Mouse (Mus musculus) retina, postnatal 7 days (tissue): ENCODE measurements at regions not wholly inside any gene's neighbourhood (a gene's known extent, or its start where the extent isn't known, plus 50 kb on each side); places are given as distances from the start of the nearest gene placed in this dataset.
A peak's percentile ranks its signal among the peaks of the same experiment; 100 is the strongest.

Source experiments
- DNase-seq: peaks from one replicate; pipeline ENCODE4 v3.0.0-alpha.2; 2012; ENCODE audit warnings: low read depth, low spot score

GRCm38 (mm10) chr3:34232329-34233250, 151.5 kb upstream of the Dnajc19 start:
- no peak for DNase-seq

DNA sequence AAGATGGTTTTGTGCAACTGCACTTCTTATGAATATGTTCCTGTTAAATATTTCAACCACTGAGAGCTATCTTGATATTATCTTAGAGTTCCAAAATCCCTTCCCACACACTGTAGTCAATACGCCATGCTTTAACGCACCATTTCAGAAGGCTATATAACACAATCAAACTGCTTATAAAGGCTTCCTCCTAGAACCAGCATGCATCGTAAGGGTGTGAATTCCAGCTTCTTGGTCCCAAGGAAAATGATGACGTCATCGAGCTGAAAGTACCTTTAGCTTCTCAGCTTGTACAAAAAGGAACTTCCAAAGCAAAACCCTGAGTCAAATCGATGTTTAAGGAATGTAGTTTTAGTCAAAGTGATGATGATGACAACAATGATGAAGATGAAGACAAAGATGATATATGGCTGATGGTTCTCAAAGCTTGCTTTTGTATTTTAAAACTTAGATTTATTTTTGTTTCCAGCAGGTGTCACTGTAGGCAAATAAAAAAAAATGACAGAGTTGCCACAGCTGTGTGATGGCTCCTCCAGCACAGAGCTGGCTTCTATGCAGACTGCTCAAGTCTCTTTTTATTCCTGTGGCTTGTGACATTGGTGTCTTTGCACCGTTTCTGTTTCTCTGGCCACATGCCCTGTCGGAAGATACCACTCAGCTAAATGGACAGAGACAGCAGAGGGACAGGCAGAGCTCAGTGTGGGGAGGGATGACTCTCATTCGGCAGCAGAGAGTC, 150.6 kb upstream of the Dnajc19 start:
- DNase-seq, result peak; percentile 40

DNA sequence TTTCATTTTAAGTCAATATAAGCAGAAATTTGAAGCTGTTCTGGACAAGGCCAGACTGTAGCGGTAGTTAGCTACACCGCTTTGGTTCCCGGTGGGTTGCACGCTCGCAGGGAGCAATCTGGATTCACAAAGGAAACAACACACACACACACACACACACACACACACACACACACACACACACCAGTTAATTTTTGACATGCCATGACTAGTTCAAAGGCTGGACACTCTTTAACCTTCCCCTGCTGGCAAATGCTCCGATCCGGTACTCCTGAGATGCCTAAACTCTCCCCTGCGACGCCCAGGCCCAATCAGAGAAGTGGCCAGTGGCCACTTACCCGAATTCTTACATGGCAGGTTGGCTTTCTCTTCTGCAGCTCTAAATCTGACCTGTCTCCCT, 141.2 kb upstream of the Dnajc19 start:
- no peak for DNase-seq

GRCm38 (mm10) chr3:34219741-34220310, 138.7 kb upstream of the Dnajc19 start:
- no peak for DNase-seq

GRCm38 (mm10) chr3:34219096-34219495, 138.0 kb upstream of the Dnajc19 start:
- DNase-seq, result no peak

GRCm38 (mm10) chr3:34217911-34218310, 136.8 kb upstream of the Dnajc19 start:
- DNase-seq, result no peak

GRCm38 (mm10) chr3:34214233-34214632, 133.1 kb upstream of the Dnajc19 start:
- no peak for DNase-seq

DNA sequence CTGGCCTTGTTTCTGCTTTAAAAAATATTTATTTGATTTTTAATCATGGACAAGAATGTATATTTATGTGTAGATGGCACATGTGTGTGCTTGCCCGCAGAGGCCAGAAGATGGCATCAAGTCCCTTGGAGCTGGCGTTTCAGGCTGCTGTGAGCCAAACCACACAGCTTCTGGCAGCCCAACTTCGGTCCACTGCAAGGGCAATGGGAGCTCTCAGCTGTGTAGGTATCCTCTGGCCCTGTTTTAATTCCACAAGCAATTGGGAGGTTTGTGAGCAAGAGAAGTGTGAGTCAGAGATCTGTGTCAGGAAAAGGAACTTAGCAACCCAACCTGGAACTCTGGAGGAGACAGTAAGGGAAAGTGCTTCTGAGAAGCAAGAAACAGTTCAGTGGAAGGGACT, 125.3 kb upstream of the Dnajc19 start:
- no peak for DNase-seq

- no peak for DNase-seq
Measured at GRCm38 (mm10) chr3:34198228-34198627, 117.1 kb upstream of the Dnajc19 start.

DNA sequence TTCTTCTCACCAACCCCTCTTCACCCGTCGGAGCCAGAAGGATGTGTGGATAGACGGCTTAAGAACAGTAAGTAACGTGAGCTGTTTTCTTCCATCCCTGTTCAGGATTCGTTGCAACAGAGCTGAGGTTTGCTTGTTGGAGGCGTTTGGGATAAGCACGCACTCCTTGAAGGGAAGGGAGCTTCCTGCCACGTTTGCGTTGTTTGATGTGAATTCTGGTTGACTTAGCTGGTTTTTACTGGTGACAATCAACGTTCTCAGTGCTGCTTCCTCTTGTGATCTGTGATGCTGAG, 116.0 kb upstream of the Dnajc19 start:
- DNase-seq, result no peak

GRCm38 (mm10) chr3:34196451-34197162, 115.5 kb upstream of the Dnajc19 start:
- no peak for DNase-seq

DNA sequence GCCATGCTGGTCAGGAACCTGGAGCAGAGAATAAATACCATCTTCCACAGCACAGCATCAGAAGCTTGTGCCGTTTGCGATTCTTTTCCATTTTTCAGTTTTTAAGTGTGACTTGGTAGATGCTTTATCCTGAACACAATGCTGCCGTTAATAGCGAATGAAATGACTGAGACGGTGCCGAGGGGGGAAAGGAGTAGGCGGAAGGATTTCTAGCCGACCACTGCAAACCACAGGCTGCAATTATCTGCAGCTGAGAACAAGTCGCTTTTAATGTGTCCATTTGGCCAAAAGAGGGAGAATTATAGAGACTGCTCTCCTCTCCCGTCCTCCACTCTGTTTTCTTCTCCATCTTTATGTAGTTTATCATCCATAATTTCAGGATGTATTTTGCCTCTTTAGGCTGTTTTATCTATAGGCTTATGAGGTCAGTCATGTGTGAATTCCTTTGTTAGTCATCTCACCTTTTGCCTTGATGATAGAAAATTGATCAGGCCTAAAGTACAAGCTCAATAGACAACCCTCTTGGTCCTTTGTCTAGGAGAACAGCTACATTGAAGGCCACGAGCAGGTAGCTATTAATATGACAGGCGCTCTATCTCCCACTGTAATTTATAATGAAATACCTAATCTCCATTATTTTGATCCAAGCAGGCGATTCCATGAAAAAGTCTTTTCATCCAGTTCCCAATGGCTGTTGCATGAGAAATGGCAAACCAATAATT, 114.8 kb upstream of the Dnajc19 start:
- DNase-seq, result no peak

- DNase-seq, result no peak
Measured at GRCm38 (mm10) chr3:34173416-34174097, 92.4 kb upstream of the Dnajc19 start.

GRCm38 (mm10) chr3:34172899-34173298, 91.8 kb upstream of the Dnajc19 start:
- no peak for DNase-seq

DNA sequence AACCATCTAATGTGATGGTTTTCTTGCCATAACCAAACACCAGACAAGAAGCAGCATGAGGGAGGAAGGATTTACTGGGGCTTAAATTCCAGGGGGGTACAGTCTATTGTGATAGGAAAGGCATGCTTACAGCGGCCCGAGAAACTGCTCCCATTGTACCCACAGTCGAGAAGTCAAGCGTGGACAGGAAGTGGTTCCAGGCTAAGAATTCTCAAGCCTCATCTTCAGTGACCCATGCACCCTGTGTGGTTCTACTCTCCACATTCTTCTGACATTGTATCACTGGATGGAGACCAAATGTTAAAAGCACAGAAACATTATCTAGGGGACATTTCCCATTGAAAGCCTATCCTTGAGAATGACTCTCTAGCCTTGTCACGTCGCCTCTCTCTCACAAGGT, 90.8 kb upstream of the Dnajc19 start:
- DNase-seq, result no peak

- no peak for DNase-seq
Measured at GRCm38 (mm10) chr3:34168087-34168486, 87.0 kb upstream of the Dnajc19 start.

DNA sequence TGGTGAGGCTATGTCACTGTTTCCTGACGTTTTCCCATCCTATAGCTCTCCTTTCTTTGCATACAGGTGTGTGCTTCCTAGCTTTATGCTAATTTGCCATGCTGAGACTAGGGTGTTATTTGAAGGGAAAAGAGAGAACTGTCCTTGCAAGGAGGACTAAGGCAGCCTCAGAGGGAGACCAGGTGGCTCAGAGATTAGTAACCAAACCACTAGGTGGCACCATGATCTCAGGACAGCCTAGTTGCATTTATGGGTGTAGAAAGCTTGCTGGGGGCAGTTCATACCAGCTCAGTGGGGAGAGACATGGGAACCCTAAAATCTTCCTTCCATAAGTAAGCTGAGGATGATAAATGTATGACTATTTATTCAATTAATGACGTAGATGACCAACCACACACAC, 68.9 kb upstream of the Dnajc19 start:
- no peak for DNase-seq

GRCm38 (mm10) chr3:34143652-34144051, 62.5 kb upstream of the Dnajc19 start:
- DNase-seq, result no peak

DNA sequence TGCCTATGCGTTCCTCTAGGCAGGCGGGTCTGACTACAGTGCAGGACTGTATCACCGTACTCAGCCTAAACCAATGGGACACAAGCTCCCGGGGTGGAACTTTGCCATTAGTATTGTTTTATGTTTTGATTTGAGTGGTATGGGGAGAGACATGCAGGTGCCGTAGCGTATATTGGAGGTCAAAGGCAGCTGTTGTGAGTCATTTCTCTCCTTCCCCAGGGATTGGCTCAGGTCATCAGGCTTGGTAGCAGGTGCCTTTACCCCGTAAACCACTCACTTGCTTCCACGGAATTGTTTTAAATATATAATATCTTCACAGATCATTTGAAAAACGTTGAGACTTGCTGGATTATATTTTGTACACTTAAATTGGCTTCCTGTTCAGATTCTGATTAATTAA, 58.1 kb upstream of the Dnajc19 start:
- no peak for DNase-seq

GRCm38 (mm10) chr3:34137984-34138383, 56.9 kb upstream of the Dnajc19 start:
- no peak for DNase-seq

DNA sequence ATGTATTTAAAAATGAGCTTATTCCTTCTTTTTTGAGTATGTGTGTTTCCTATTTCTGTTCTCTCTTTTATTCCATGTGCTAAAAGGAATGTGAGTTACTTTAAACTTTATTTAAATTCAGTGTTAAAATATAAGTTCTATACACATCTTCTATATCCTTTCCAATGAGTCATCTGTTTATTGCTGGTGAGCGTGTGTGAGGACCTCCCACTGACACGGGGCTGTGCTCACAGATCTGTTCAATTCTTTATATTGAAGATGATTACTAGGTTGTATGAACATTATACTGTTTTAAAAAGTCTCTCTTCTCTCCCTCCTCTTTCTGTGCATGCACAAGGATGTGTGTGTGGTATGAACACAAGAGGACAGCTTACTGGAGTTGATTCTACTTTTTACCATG, 55.3 kb upstream of the Dnajc19 start:
- DNase-seq, result no peak
